Mouse (Mus musculus) E14TG2a.4 (cell line): ENCODE measurements around the gene Zfp652.

Source experiments
- CTCF ChIP-seq: conservative IDR thresholded peaks from 2 replicates; pipeline ENCODE4 v1.5.1; 2014; ENCODE audit warnings: low read length
- NANOG ChIP-seq: IDR thresholded peaks from 2 replicates; pipeline ENCODE4 v1.6.1; 2014; ENCODE audit warnings: borderline replicate concordance, low read length, mixed read lengths

GRCm38 (mm10) chr11:95781557-95781956, 69.1 kb downstream of the Zfp652 start:
- TF ChIP-seq CTCF: no peak
- no peak for TF ChIP-seq NANOG
